Mouse (Mus musculus) common myeloid progenitor, adult 5-6 weeks (primary cell): ENCODE results near the gene Zfp553. TPM values are rescaled to one million over a fixed set of nuclear protein-coding genes. Genes with fewer than 3 reads are reported as not detected.

ENCODE experiments used
- ATAC-seq: replicated peaks from 2 replicates; pipeline ENCODE4 v1.8.0; 2016; ENCODE audit warnings: low read depth, mild to moderate bottlenecking, moderate TSS enrichment, inconsistent platforms; ENCODE audit not compliant: poor library complexity, severe bottlenecking
- total RNA-seq: library from RNA; stranded (forward); fragments of 200-1000, 187-1606 nt; gene quantifications from 2 replicates; pipeline ENCODE4 v1.2.3, GENCODE M21; 2017

The Zfp553 gene
- total RNA-seq, 1 experiment from 2014 or later = 29.9 TPM

DNA sequence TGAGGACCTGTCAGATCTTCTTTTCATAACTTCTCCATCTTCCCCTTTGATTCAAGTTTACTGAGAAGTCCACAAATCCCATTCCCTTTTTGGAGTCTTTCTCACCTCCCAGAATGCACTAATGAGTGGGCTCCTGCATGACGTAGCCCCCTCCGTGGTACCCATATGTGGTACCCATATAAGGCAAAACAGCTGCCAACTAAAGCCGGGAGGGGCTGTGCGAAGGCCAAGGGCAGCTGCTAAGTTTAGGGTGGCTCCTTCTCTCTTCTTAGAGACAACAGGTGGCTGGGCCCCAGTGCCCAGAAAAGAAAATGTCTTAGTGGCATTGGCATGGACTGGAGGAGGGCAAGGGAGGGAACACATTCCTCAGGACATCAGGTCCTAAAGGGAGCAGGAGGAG is 22.6 kb upstream of the Zfp553 start:
- no peak for ATAC-seq

GRCm38 (mm10) chr7:127211014-127211745 is 21.7 kb upstream of the Zfp553 start:
- no peak for ATAC-seq

DNA sequence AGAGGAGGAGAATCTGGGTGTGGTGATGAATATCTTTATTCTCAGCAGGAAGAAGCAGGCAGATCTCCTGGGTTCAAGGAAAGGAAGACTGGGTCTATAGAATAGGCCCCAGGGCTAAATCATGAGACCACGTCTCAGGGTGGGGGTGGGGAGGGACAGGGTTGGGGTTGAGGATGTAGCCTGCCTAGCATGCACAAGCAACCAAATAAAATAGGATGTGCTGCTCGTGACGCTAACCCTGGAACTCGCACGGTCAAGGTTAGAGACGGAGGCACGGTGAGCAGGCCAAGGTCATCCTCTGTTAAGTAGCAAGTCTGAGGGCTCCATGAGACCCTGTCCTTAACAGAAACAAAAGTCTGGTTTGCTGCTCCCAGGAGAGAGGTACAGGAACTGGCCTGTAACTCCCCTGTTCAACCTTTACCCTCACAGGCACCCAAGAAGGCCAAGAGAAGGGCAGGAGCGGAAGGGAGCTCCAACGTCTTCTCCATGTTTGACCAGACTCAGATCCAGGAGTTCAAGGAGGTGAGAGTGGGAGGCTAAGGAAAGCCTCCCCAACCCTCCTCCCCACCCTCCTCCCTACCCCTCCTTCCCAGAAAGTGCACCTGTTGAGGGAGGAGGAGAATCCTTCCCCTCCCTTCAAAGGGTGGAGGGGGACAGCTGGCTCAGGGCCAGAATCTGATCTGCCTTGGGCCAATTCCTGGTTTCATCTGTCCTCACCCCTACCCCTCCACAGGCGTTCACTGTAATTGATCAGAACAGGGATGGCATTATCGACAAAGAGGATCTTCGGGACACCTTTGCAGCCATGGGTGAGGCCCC is 20.2 kb upstream of the Zfp553 start:
- ATAC-seq = no peak

GRCm38 (mm10) chr7:127213485-127213884 is 19.4 kb upstream of the Zfp553 start:
- no peak for ATAC-seq

DNA sequence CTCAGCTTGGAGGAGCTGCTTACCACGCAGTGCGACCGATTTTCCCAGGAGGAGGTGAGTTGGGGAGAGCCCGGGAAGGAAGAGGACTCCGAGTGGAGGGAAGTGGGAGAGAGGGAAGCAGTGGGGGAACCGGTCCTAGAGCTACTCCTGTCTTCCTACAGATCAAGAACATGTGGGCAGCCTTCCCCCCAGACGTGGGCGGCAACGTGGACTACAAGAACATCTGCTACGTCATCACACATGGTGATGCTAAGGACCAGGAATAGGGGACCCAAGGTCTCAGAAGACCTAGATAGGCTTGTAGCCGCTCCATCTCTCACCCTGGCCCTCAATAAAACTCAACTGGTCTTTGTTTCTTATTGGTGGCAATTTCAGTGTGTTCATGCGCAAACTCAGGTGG is 18.9 kb upstream of the Zfp553 start:
- no peak for ATAC-seq

DNA sequence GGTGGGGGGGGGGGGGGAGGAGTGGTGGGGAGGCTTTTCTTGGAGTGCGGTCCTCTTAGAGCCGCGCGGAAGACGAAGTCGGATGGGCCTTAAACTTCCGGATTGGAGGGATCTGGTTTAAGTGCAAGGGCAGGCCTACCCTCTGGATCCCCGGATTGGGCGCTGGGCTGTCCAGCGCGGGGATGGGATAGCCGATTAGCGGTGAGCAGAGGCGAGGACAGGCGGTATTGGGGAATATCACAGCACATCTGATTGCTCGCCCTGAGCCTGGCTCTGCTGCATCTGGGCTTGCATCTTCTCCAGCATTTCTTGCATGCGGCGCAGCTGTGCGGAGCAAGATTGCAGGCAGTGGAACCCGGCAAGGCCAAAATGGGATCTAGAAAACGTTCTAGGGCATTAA is 18.3 kb upstream of the Zfp553 start:
- ATAC-seq = no peak

- ATAC-seq = peak; percentile 65
These were observed 17.6 kb upstream of the Zfp553 start for GRCm38 (mm10) chr7:127214981-127215871.

DNA sequence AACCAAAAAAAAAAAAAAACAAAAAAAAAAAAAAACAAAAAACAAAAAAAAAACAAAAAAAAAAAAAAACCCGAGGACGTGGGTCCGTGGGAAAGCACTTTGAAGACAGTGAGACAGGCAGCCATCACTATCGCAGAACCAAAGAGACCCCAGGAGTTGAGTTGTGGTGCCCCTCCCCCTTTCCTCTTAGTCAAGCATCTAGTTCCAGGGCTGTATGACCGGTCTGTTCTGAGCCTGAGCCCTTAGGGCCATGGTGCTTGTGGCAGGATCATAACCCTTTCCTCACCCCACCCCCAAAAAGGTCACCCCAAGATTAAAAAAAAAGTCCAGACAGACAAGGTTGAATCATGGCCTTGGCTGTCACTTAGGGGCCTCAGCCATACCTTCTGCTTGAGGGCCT is 16.6 kb upstream of the Zfp553 start:
- no peak for ATAC-seq

DNA sequence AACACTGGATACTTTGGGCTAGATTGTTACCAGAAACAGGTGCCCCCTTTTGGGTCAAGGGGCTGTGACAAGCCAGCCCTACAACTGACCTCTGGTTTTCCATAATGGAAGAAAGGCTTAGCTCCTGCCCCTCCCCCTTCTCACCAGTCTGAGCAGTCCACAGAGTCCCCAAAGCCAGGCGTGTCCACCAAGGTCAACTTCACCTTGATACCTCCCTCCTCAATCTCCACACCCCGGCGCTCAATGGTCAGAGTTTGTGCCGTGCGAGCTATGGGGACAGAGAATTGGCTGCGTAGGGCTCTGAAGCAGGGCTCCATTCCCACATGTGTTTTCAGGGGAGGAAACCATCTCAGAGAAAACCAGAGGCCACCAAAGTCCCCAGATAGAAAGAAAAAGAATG is 15.4 kb upstream of the Zfp553 start:
- no peak for ATAC-seq

DNA sequence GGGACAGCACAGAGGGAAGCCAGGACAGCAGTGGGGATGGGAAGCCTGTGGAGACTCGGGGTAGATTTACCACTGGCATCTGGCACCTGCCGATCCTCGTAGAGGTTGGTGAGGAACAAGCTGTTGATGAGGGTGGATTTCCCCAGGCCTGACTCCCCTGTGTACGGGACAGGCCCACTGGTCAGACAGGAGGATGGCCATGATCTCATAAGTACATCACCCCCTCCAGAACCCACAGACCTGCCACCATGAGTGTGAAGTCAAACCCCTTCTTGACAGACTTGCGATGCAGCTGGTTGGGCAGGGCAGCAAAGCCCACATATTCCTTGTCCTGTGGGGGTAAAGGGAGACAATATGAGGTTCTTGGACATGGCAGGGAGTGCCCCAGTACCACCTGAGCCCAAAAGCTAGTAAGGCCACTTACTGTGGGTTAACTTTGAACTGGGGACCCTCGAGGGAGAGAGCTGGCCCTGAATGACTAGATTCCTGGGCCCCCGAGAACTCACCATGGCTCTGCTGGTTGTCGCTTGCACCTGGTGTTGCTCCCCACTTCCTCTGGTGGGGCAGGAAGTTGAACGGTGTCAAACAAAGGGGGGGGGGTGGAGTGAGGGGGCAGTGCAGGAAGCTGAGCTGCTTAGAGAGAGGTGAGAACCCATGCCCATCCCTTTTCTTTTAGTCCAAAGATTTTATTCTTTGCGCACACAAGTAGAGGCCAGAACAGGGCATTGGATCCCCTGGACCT is 14.8 kb upstream of the Zfp553 start:
- peak; percentile 23; the same call in 1 of the 2 replicates for ATAC-seq

GRCm38 (mm10) chr7:127218670-127219069 is 14.2 kb upstream of the Zfp553 start:
- peak; percentile 35 for ATAC-seq

- no peak for ATAC-seq
These were observed 12.4 kb upstream of the Zfp553 start for GRCm38 (mm10) chr7:127220440-127220839.

- no peak for ATAC-seq
These were observed 9.8 kb upstream of the Zfp553 start for GRCm38 (mm10) chr7:127223106-127223505.

GRCm38 (mm10) chr7:127223515-127224478 is 9.1 kb upstream of the Zfp553 start:
- no peak for ATAC-seq

GRCm38 (mm10) chr7:127224616-127225015 is 8.2 kb upstream of the Zfp553 start:
- ATAC-seq = no peak

DNA sequence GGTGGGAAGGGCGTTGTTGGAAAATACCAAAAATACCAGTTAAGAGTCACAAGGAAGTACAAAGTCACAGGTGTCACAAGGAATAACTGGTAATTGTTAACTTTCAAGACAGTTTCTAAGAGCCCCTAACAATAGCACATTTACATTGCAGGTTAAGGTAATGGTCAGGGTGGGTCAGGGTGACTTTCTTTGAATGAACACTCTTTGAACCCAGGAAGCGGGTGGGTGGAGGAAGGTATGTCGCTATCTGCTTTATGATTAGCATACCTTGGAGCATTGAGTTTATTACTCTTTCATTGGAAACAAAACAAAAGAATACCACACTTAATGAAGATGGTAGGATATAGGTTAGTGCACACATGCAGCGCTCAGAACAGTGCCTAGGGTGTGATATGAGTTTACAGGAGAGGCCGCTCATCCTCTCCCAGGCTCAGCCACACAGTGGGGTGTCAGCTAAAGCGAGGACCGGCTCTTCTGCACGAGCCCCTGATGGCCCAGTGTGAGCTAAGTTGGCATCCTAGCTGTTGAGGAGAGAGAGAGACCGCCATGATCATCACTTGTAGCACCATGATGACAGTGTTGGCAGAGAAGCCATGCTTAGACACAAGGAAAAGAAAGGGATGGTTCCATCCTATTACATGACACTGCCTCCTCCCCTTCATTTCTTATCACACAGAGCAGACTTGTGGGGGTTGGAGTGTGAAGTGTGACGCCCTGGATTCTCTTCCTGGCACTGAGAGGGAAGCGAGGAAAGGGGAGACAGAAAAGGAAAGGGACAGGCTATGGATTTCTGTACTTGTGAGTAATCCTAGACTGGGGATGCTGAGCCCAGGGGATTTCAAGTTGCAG is 7.5 kb upstream of the Zfp553 start:
- peak; percentile 37; the same call in 1 of the 2 replicates for ATAC-seq

DNA sequence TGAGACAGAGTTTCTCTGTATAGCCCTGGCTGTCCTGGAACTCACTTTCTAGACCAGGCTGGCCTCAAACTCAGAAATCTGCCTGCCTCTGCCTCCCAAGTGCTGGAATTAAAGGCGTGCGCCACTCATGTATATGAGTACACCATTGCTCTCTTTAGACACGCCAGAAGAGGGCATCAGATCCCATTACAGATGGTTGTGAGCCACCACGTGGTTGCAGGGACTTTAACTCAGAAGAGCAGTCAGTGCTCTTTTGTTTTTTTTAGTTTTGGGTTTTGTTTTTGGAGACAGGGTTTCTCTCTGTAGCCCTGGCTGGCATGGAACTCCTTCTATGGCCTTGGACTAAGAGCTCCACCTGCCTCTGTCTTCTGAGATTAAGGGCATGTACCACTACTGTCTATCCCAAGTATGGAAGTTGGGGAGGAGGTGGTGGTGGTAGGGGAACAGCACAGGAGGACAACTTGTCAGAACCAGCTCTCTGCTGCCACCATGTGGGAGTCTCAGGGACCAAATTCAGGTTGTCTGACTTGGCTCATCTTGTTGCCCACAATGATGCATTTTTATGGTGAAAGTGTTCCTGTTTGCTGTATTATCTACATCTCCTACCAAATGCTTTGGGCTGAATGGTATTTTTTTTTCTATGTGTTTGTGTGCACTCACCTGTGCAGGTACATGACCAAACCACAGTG is 4.1 kb upstream of the Zfp553 start:
- peak; percentile 80 for ATAC-seq
